Mouse (Mus musculus) adrenal gland (tissue): Measurements from ENCODE around the gene Olfr355.

ENCODE experiments used
- intact Hi-C: fragments of 180-260 bp; cut with DNase I; formaldehyde crosslinking; loops from one replicate; pipeline ENCODE4 v1.15.1; 2025
- long read RNA-seq, 2 experiments: library from polyadenylated mRNA; unstranded; transcript quantifications; one replicate each; pipeline ENCODE4 v2.0.0; 2020; ENCODE audit warnings: borderline replicate concordance in 1 of 2; ENCODE audit not compliant: insufficient replicate concordance in 1 of 2

Gene Olfr355
- long read RNA-seq, experiment 1: 0 reads
- long read RNA-seq, experiment 2: 0 reads

- intact Hi-C loops: no loop called here
Measured at GRCm38 (mm10) chr2:36928797-36929196, at the start of gene Olfr355. TSS of gene Olfr355 (minus strand) at chr2:36928897.

GRCm38 (mm10) chr2:36936821-36937220 lies 8.1 kb upstream of the Olfr355 start, which contains the start of gene Olfr356:
TSS of gene Olfr356 (plus strand) at chr2:36937121.
- intact Hi-C loops: no loop called here

- intact Hi-C loops: no loop called here
Measured at GRCm38 (mm10) chr2:36905380-36905779, 23.3 kb downstream of the Olfr355 start, which contains the start of gene Olfr354. TSS of gene Olfr354 (plus strand) at chr2:36905680.

GRCm38 (mm10) chr2:36897114-36897513 lies 31.6 kb downstream of the Olfr355 start:
- intact Hi-C loops: no loop called here

- intact Hi-C loops: no loop called here
Measured at GRCm38 (mm10) chr2:36892836-36893235, 35.9 kb downstream of the Olfr355 start, which contains the start of gene Olfr353. TSS of gene Olfr353 (minus strand) at chr2:36892936.
